Mouse (Mus musculus) thymus, postnatal 10 days (tissue): ENCODE measurements around the gene Adm2.
A peak's percentile ranks its signal among the peaks of the same experiment; 100 is the strongest.

Experiments used
- DNase-seq, 2 experiments: peaks; one replicate each; pipeline ENCODE4 v3.0.0; 2021; ENCODE audit warnings: low spot score in 2 of 2

The Adm2 gene

GRCm38 (mm10) chr15:89322670-89323522 lies at the start of gene Adm2:
TSS of gene Adm2 (plus strand) at chr15:89322720.
- DNase-seq = no peak

DNA sequence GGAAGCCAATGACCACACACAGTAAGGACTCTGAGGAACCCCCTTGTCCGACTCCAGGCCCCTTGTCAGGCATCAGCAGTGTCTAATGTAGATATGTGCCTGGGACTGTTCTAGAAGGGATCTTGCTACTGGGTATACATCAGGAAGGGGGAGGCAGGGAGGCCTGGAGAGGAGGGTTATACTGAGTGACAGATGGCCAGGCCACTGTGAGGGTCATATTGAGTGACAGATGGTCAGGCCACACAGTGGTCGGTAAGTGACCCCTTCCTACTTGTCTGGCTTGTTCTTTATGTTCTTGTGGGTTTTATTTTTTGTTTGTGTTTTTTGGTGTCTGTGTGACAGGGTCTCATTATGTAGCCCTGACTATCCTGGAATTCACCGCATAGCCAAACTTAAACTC lies 47.0 kb upstream of the Adm2 start:
- DNase-seq = no peak

DNA sequence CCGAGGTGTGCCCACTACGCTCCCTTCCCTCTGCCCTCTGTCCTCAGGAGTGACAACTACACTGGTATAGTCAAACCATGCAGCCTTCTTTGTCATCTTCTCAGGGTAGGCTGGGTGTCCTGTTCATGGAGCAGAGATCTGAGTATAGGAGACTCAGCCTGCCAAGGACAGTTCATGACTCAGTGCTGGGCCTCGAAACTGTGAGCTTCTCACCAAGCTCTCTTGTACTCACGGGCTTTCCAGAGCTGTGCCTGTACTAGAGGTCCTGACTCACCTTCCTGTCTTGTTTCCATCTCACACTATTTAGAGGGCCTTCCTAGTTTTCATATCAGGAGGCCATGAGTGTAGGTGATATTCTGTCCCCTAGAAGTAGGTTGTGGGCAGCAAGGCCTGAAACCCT lies 45.2 kb upstream of the Adm2 start:
- DNase-seq = no peak

- DNase-seq = peak; percentile 23 to 24
These were observed 40.0 kb upstream of the Adm2 start for GRCm38 (mm10) chr15:89282546-89282945.

DNA sequence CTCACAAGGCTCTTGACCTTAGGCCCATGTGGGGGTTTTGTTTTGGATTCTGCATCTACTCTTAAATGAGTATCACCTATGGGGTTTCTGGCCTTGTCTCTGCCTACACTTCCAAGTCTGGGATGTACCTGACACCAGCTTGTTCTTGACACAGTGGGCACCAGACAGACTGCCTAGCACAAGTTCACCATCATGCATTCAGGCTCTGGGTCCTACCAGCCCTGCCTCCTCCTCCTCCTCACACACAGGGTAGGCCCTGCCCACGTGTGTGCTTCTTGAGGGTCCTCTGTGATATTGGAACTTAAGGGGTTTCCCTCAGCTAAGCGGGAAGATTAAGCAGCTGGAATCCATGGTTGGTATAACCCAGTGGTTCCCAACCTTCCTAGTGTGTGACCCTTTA lies 38.4 kb upstream of the Adm2 start:
- DNase-seq = no peak

DNA sequence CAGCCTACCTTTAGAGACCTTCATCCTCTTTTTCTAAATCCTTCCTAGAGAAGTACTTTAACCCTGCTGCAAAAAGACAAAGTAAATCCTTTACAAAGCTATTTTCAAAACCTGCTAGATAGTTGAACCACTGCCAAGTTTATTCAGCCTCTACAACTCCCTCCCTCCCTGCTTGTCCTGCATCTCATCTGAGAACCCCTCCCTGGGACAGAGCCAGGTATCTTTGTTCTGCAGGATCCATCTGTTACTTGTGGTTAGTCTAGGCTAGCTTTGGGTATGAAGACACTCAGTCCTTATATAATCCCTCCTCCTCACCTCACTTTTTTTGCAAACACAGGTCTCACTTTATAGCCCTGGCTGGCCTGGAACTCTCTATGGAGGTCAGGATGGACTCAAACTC lies 37.5 kb upstream of the Adm2 start:
- DNase-seq = no peak

GRCm38 (mm10) chr15:89285478-89285877 lies 37.0 kb upstream of the Adm2 start:
- DNase-seq = no peak

DNA sequence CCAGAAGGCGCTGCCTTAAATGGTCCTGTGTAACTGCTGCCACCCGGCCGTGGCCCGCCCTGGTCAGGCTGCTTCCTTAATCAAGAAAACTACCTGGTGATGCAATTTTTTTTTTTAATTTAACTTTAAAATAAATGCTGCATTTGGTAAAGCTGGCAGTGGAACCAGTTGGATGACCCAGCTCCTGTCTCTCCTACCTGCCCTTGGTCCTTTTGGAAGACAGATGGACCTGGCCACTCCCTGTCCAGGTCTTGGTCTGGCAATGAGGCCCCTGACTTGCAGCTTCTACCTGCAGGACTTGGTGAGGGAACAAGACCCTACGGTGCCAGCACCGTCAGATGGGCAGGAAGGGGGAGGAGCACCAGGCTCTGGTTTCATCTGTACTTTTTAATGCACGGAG lies 36.4 kb upstream of the Adm2 start:
- DNase-seq = no peak

DNA sequence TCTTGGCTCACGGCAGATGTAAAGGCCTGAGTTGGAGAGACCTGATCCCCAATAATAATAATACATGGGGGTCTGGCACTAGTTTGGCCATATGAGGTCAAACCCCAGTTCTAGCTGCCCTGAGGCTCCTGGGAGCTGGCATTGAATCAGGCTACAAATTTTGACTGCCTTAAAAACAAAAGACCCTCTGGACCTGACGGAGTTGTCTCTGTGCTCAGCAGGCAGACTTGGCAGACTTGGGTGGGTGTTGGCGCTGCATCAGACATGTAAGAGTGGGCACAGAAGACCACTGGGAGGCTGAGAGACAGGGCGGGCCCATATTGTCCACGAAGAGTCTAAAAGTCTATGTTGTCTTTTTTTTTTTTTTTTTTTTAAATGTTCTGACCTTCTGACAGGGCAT lies 35.9 kb upstream of the Adm2 start:
- no peak for DNase-seq

DNA sequence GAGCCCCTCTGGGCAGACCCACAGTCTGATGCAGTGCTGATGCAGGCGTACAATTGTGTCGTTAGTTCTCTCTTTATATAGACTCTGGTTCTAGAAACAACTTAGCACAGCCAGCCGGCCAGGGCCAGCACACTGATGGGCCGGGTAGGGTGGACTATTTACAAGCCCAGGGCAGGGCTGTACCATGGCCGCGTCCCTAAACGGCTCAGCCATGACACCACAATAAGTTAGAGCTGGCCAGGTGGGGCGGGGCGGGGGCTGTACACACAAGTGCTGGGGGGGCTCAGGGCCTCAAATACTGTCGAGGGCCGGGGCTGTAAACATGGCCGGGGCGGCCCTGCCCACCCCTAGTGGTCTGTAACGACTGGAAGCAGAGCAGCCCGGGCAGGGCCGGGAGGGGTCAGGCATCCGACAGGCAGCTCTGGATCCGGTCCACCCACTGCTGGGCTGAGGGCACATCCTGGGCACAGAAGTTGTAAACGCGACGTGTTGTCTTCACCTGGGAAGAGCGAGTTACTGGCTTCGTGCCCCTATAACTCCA lies 34.2 kb upstream of the Adm2 start:
- DNase-seq = no peak

GRCm38 (mm10) chr15:89289455-89289854 lies 33.1 kb upstream of the Adm2 start:
- no peak for DNase-seq

- DNase-seq = no peak
These were observed 31.0 kb upstream of the Adm2 start for GRCm38 (mm10) chr15:89291521-89291920.

DNA sequence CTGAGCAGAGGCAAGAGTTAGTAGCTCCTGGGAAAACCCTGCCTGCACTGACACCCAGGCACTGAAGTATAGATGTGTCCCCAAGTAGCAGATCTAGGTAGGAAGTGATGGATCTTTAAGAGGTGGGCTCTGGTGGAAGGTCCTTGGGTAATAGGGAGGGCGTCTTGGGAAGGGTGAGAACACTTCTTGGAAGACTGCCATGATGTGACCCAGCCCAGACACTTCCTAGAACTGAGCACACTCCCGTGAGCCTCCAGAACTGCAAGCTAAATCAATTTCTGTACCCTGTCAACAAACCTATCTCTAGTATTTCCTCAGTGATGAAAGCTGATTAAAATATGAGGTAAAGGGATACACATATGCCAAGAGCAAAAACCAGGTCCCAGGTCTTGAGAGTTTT lies 29.7 kb upstream of the Adm2 start:
- DNase-seq = no peak

GRCm38 (mm10) chr15:89293778-89294177 lies 28.7 kb upstream of the Adm2 start:
- no peak for DNase-seq

DNA sequence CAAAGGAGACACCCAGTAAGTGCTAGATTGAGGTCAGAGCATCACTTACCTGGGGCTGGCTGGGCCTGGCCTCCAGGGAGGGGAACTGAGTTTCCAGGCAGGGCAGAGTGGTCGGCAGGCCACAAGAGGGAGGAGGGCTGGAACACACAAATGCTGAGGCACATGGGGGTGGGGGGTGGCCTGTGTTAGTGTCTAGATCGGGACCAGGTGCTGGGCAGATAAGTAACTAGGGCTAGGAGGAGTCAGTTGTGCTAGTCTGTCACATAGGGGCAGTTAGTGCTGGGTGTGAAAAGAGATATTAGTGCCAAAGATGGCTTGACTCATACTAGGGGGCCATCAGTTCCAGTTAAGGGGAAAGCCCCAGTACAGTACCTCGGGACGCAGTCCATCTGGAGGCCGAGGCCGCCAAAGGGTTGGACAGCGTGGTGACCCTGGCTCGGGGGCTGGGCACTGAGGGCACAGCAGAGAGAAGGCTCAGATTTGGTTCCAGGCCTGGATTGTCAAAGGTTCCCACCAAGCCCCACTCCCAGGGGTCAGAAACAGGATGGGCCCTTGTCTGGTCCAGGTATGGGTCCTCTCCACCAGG lies 26.8 kb upstream of the Adm2 start:
- DNase-seq = no peak

- DNase-seq = no peak
These were observed 26.1 kb upstream of the Adm2 start for GRCm38 (mm10) chr15:89296465-89296864.

DNA sequence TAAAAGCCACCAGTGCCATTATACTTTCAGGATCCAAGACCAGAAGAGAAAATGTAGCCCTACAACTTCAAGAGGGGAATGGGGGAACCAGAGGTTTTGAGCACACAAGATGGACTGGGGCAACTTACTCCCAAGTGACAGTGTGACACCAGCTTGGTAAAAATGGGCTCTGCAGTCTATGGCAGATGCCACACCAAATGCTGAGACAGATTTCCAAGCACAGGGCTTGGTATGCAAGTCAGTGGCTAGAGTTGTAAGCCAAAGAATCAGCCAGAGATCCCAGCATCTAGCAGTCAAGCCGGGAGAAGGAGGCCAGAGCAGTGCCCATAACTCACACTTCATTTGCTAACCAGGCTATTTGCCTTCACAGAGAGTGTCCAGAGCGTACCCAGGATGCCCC lies 24.8 kb upstream of the Adm2 start:
- no peak for DNase-seq

DNA sequence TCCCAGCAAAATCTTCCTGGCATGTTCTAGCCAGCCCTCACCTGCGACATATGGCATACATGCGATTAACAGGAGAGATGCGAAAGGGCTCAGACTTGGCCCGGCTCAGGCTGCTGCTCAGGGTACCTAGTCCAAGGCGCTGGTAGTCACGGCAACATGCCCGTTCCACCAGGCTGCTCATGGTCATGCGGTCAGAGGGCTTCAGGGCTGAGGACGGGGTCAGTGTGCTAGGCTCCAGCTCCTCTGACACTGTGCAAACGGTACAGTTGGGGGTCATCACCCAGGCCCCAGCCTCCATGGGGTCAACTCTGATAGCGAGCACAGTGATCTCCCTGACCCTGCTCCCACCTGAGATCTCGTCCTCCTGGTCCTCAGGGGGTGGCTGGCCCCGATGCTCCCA lies 22.3 kb upstream of the Adm2 start:
- DNase-seq = no peak

DNA sequence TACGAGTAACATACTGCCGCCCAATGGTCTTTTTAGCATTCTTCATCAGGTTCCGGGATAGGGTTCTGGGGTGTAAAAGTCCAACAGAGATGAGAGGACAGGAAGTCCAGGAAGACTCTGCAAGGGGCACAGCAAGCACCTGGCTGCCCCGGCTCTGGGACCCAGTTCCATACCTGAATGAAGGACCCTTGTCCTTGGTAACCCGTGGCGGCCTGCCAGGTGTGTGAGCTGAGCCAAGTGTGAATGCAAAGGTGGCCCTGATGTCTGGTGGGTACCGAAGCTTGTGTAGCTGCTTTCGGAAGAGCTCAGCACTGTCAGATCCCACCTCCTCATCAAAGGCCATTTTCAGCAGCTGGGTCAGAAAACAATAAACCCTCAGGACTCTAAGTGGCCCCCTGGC lies 21.9 kb upstream of the Adm2 start:
- no peak for DNase-seq

- DNase-seq = no peak
These were observed 16.6 kb upstream of the Adm2 start for GRCm38 (mm10) chr15:89305966-89306365.

DNA sequence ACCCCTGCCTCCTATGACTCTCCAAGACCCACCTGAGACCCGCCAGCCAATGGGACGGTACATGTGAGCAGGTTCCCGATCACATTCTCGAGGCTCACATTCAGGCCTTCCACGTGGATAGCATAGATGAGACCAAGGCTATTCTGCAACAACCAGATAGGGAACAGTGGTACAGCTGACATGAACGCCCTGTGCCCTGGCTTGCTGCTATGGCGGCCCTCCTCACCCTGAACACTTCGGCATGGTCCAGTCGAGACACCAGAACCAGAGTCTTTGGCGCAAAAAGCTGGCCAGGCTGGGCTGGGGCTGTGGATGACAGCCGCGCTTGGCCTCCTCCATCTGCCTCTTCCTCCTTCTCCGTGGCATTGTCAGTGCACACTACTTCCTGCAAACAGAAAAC lies 15.1 kb upstream of the Adm2 start:
- no peak for DNase-seq

DNA sequence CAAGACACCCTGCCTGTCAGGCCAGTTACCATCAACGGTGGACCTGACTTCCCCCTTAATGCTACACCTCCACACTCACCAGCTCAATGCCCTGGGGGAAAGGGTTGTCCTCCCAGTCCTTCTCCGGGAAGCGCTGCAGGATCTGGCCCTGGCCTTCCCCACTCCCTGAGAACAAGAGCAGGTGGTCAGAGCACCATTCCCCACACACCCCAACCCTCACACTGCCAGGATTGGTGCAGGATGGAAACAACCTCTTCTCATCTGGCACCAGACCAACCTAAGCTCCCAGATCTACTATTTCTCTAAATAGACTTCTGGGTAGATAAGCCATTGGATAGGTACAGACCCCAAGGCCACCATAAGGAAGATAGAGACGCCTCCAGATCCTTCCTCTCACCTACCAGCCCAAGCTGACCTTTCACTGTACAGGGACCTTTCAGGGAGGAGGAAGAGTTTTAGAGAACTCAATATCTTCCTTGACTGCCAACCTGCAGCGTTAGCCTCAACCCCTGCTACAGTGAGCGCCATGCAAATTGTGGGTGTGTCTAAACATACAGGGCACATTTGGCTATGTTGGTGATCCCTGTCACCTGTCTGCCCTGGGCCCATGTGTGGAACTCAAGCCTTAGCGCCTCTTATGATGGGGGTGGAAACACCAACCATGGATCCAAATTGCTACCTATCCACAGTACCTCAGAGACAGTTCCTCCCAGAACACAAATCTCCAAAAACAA lies 13.9 kb upstream of the Adm2 start:
- no peak for DNase-seq
